Mouse (Mus musculus) heart, adult 9 months (tissue): ENCODE results near the gene Emp1.

Experiments
- DNase-seq, 2 experiments: peaks; one replicate each; pipeline ENCODE4 v3.0.0; 2022; ENCODE audit warnings: low spot score in 2 of 2

The Emp1 gene

GRCm38 (mm10) chr6:135363344-135364040, 1.1 kb downstream of the Emp1 start:
- DNase-seq: no peak

- DNase-seq: peak; percentile 79 to 81
Measured at GRCm38 (mm10) chr6:135364041-135364745, 1.8 kb downstream of the Emp1 start.

- peak; percentile 95 to 97 for DNase-seq
Measured at GRCm38 (mm10) chr6:135364891-135365301, 2.6 kb downstream of the Emp1 start.

- no peak for DNase-seq
Measured at GRCm38 (mm10) chr6:135365614-135366013, 3.3 kb downstream of the Emp1 start.

- DNase-seq: peak; percentile 29 to 42
Measured at GRCm38 (mm10) chr6:135368230-135368629, 5.9 kb downstream of the Emp1 start.

- DNase-seq: peak; percentile 83 to 88
Measured at GRCm38 (mm10) chr6:135369551-135369968, 7.2 kb downstream of the Emp1 start.

- DNase-seq: no peak
Measured at GRCm38 (mm10) chr6:135370954-135371353, 8.6 kb downstream of the Emp1 start.

GRCm38 (mm10) chr6:135373357-135373756, 11.0 kb downstream of the Emp1 start:
- no peak for DNase-seq

- no peak for DNase-seq
Measured at GRCm38 (mm10) chr6:135375818-135376217, 13.5 kb downstream of the Emp1 start.

- DNase-seq: no peak
Measured at GRCm38 (mm10) chr6:135376248-135376647, 13.9 kb downstream of the Emp1 start.

GRCm38 (mm10) chr6:135377583-135378319, 15.4 kb downstream of the Emp1 start:
- DNase-seq: peak in 1 of 2 experiments; percentile 67

GRCm38 (mm10) chr6:135383919-135384318, 21.6 kb downstream of the Emp1 start:
- no peak for DNase-seq

- no peak for DNase-seq
Measured at GRCm38 (mm10) chr6:135385738-135386459, 23.6 kb downstream of the Emp1 start.

GRCm38 (mm10) chr6:135387653-135388052, 25.3 kb downstream of the Emp1 start:
- no peak for DNase-seq

GRCm38 (mm10) chr6:135388711-135389110, 26.4 kb downstream of the Emp1 start:
- DNase-seq: no peak

GRCm38 (mm10) chr6:135390398-135390797, 28.1 kb downstream of the Emp1 start:
- no peak for DNase-seq

GRCm38 (mm10) chr6:135395375-135395774, 33.0 kb downstream of the Emp1 start:
- no peak for DNase-seq

- DNase-seq: no peak
Measured at GRCm38 (mm10) chr6:135397089-135397488, 34.7 kb downstream of the Emp1 start.

- DNase-seq: no peak
Measured at GRCm38 (mm10) chr6:135397788-135398187, 35.4 kb downstream of the Emp1 start.

GRCm38 (mm10) chr6:135398801-135399200, 36.5 kb downstream of the Emp1 start:
- peak; percentile 60 to 70 for DNase-seq

- DNase-seq: peak; percentile 36 to 68
Measured at GRCm38 (mm10) chr6:135400306-135400705, 38.0 kb downstream of the Emp1 start.

- DNase-seq: no peak
Measured at GRCm38 (mm10) chr6:135405093-135405492, 42.7 kb downstream of the Emp1 start.
